Mouse (Mus musculus) G1E (cell line): Measurements from ENCODE around the gene Olfr1511.

Experiments
- CTCF ChIP-seq: IDR thresholded peaks from 2 replicates; pipeline ENCODE4 v1.5.1; 2012; ENCODE audit warnings: low read depth, low read length, inconsistent platforms, mixed read lengths
- GATA1 ChIP-seq: IDR thresholded peaks from 2 replicates; pipeline ENCODE4 v1.6.1; 2012; ENCODE audit warnings: borderline replicate concordance, low read length, inconsistent platforms, mixed read lengths
- GATA2 ChIP-seq: IDR thresholded peaks from 2 replicates; pipeline ENCODE4 v1.6.1; 2012; ENCODE audit warnings: low read depth, low read length, inconsistent platforms, borderline replicate concordance
- POLR2AphosphoS5 ChIP-seq: IDR thresholded peaks from 2 replicates; pipeline ENCODE4 v1.6.1; 2012; ENCODE audit warnings: low read depth, low read length, inconsistent platforms; ENCODE audit not compliant: insufficient replicate concordance
- TAL1 ChIP-seq: conservative IDR thresholded peaks from 2 replicates; pipeline ENCODE4 v1.6.1; 2012; ENCODE audit warnings: low read depth, low read length, inconsistent platforms, mixed read lengths

DNA sequence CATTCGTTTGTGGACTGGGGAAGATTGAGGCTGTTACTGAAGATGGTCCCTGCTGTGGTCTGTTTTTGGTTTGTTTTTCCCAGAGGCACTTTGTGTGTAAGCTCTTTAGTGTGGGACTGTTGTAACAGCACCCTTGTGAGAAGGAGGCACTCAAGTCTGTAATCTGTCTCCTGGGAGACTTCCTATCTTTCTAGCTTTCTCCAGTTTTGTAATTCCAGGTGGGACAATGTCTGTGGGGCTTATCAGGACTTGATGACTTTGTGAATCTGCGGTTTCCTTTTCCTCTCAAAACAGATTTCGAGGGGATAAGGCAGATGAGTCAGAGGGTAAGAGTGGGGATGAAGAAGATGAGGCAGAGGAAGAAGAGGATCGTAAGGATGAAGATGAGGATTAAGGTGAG lies 40.9 kb downstream of the Olfr1511 start, which contains the start of gene Olfr1513:
- TF ChIP-seq TAL1: no peak
- TF ChIP-seq CTCF: no peak
- TF ChIP-seq GATA2: no peak
- TF ChIP-seq GATA1: no peak
- TF ChIP-seq POLR2AphosphoS5: no peak
